Mouse (Mus musculus) adipocyte (in vitro differentiated cells): ENCODE data around the gene Epha4.

Source experiments
- DNase-seq: peaks from one replicate; pipeline ENCODE4 v3.0.0-alpha.2; 2016; ENCODE audit warnings: low spot score

Epha4 gene

DNA sequence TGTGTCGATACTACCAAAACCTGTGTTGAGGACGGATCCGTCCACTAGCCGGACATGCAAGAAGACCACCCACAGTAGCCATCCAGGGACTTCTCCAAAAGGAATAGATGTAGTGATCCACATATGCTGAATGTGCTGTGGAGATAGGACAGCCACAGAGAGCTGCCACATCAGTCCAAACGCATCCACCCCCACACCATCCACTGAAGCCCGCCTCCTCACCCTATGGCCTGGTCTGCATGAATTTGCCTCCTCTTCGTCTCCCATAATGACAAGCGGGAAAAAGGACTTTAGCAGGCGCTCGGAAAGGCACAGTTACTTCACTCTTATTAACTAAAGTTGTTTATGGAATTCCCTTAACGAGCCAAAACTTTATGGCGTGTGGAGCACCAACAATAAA lies 68.5 kb downstream of the Epha4 start:
- no peak for DNase-seq

DNA sequence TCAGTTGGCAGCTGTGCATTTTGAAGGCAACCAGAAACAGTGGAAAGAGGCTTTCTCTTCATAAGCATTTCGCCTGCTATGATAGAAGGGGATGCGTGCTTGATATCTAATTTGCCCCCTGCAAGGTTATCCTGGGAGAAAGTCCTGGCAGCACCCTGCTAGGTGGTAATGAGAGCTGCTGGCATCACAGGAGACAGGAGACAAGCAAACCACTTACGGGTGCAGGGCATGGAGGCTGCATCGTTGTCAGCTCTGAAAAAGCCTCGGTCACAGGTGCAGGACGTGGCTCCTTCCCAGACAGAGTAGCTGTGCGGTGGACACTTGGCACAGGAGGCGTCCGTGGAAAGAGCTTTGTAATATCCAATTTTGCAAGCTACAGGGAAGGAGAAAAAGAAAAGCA lies 70.2 kb downstream of the Epha4 start:
- no peak for DNase-seq

DNA sequence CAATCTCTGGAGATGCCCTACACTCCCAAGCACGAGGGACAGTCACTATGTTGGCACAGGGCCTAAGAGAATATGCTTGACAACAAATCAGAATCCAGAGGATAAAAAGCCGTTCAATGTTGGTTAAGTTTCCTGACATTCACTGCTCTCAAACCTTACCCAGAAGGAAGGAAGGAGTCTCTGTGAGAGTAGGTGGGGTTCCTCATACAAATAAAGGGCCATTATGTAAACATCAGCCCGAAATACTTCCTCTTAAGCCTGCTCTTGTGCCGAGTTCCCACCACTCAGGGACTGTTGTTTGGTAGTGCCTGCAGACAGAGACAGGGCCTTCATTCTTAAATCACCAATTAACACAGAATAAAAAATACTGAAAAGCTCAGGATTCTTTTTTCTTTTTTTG lies 72.9 kb downstream of the Epha4 start:
- no peak for DNase-seq

DNA sequence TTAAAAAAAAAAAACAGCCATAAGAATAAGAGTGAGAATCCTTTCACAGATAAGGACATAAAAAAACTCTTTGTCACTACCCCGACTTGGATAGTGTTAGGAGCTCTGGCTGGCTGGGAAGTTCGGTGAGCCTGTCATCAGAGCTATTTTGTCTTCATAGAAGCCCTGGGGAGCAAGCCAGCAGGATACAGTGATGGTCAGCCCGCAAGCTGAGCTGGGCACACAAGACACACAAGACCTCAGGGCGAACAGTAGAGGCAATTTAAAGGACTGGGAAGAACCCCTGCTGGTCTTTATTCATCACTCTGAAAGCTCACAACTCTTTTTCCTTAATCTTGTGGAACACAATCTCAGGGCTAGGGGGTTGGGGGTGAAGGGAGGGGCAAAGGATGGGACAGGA lies 73.5 kb downstream of the Epha4 start:
- DNase-seq: no peak

DNA sequence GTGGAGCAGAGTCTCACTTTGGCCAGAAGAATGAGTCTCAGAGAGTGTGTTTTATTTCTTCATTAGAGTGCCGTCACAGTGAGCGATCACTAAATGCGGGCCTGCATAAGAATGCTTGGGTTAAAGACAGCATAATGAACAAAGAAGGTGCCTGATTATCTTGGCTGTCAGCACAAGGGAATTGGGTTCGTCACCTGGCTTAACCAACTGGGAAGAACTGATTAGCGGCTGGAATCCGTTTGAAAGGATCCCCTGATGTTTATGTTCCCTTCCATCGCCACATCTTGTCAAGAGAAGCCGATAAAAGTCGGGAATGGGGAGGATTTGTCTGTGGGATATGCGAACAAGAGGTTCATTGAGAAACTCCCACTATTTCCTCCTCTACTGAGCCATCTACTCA lies 74.4 kb downstream of the Epha4 start:
- DNase-seq: no peak

DNA sequence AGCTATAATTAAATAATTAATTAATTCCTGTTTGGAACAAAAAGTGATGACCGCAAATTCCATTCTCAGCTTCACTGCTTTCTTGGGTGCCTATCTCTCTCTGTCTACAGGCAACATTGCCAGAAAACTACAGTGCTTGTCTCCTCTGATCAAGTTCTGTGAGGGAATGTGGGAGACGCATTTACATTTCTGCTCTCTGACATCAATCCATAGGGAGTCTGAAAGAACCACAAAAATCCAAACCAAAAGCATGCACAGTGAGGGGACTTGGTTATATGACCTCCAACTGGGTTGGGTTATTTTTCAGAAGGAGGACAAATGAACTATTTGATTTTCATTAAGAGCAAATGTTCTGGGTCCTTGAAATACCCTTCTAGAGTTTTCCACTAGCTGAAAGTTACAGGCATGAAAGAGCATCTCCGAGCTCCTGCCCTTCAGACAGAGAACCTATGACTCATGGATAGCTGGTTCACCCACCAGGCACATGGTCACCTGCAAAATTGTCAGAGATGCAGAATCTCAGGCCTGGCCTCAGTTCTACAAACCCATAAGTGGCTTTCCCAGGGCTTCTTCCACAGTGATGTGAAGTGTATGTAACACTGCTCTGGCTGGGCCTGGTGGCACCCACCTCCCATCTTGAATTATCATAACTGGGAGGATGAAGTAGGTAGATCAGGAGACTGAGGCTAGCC lies 75.4 kb downstream of the Epha4 start:
- no peak for DNase-seq

DNA sequence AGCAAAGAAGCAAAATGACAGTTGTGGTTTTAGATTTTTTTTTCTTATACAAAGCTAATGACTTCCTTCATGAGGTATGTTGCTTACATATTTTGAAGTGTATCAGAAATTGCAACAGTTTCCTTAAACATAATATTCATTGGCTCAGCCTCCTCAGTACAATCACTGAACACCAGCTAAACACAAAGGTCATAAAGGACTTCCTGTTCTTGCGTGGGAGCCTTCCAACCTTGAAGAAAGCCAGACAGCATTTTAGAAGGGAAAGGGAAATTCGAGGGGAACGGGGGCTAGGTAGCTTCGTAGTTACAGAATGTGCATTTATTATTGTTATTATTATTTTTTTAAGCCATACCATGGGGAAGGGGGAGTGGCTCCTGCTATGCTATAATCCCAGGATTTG lies 76.2 kb downstream of the Epha4 start:
- DNase-seq: no peak

DNA sequence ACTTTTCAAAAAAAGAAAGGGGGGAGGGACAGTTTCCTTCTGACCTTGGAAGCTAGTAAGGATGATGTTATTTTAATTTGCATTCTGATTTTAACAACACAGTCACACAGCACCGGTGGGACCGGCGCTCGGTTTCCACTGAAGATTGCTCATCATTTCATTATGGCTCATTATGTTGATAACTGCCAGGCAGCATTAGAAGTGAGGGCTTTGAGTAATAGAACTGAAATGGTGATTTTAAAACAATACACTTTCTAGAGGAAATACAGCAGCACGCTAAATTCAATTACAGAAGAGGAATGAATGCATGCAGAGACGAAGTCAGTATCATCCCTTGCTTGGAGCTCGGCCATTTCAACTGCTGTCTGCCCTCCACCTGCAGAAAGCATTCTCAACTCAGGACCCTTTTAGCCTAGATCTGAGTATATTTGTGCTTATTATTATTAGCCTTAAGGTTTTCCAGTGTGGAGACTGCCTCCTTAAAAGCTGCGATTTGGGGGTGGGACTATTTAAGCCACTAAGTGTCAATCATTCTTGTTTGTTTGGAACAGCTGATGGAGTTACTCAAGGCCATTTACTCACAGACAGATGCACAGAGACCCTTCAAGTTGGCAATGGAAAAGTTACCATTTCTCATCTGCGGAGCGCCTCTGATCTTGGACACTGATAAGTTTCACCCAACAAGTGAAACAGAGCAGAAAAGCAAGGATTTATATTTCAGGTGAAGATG lies 76.8 kb downstream of the Epha4 start:
- DNase-seq: no peak

DNA sequence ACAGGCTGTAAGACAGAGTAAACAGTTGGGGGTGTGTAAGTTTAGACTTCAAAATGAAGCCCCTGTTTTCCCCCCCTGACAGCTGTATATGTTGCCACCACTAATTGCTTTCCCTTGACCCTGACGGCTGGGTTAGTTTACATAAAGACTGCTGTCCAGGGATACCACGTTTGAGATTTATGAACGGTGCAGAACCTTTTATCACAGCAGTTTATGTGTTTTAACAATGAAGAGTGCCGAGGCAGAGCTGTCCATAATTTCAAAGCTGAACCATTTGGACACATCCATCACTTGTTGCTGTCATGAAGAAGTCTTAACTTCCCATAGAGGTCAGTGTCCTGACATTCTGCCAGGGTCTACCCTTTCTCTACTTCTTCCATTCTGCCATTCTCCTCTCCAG lies 79.8 kb downstream of the Epha4 start:
- no peak for DNase-seq

DNA sequence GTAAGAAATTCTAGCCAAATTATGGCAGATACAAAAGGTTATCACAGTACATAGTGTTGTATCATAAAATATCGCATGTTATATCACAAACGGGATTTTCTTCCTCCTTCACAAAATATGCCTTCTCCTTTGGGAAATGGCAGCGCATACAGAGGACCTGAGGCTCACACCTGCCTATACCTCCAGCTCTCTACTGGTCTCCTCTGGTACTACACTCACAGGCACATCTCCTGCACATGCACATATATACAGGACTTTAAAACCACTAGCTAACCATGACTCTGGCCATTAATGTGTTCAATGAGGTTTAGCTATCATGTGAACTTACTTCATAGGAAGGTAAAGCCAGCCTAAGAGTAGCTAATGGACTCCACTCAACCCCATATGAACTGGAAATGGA lies 81.7 kb downstream of the Epha4 start:
- DNase-seq: no peak

DNA sequence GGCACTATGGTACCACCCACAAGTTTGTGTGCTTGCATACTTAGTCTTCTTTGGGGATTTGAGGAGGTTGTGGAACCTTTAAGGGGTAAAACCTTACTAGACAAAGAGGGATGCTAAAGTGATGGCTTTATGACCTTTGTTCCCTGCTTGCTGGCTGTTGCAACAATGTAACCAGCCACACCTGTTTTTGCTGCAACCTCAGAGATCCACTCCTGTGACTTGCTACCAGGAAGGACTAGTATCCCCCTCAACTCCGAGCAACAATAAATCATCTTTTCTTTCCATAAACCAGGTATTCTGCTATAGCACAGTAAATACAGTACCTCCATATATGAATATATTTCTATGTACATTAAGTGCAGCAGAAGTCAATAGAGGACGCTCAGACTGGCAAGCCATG lies 82.4 kb downstream of the Epha4 start:
- DNase-seq: no peak

DNA sequence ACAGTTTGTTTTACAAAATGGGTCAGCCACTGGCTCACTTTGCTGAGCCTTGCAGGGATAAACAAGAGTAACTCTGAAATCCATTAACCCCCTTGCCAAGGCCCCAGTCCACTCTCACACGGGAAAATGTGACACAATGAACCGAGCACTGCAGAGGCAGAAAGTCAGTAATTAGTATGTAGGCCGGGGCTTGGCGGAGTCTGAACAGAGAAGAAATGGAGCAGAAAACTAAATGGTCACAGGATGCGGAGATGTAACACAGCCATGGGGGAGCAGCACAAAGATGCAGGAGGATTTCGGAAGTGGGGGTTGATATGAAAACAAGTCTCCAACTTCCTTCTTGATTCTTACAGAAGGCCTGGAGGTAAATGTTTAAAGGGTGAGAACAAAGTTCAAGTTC lies 85.7 kb downstream of the Epha4 start:
- DNase-seq: no peak

DNA sequence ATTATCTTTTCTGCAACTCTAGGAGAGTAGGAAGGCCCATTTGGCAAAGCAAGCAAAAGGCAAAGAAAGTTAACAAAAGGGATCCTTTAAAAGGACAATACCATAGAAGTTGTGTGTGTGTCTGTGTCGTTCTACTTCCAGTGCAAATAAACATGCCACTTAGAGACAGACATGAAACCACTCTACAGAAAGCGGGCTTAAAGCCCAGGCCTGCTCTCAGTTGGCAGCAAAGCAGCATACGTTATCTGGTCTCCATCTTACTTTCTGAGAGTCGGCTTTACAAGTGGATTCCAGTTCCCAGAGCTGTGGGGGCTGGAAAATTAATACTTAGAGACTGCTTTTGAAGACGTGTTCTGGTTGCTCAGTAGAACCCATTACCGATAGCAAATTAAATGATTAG lies 87.9 kb downstream of the Epha4 start:
- no peak for DNase-seq

DNA sequence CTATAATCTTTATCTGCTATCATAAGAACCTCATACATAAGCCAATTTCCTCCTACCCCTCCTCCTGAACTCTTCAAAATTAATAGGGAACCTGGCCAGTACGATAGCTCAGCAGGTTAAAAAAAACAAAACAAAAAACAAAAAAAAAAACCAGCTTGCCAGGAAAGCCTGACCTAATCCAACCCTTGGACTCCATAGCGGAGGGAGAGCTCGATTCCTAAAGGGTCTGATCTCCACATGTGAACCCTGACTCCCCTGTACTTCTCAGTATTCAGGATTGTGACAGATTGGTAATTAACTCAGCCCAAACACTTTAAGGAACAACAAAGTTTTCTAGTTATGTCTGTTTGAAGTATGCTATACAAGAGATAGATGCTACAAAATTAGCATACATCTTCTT lies 89.7 kb downstream of the Epha4 start:
- DNase-seq: no peak

DNA sequence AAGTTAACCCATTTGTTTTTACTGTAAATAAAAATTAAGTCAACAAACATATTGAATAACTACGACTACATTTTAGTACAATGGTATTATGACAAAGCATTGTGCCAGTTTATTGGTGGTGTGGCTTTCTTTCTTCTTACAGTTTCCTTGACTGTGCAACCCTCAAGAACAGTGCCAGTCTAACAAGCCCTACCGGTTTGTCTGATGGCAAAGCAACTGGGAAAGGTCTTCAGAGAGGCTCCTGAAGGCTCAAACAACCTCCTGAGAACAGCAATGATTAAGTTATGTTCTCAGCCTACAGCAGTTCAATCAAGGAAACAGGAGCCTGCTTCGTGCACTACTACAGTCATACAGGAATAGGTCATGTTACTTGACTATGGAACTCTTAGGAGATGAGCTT lies 93.8 kb downstream of the Epha4 start:
- DNase-seq: no peak

DNA sequence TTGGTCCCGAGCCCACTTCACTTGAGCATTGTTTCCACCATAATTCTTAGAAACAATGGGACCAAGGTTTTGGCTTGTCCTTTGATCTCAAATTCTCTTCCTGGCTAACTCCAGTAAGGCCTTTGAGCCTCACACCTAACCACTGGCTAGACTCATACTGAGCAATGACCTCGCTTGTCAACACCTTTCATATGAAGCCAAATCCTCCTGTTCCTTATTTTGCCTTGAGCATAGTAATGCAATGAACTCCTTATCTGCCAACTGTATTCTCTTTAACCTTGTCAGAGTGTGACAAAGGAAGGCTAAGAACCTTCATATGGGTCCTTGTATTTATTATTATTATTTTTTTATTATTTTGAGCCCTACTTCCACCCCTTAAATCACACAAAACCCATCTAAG lies 94.5 kb downstream of the Epha4 start:
- no peak for DNase-seq

DNA sequence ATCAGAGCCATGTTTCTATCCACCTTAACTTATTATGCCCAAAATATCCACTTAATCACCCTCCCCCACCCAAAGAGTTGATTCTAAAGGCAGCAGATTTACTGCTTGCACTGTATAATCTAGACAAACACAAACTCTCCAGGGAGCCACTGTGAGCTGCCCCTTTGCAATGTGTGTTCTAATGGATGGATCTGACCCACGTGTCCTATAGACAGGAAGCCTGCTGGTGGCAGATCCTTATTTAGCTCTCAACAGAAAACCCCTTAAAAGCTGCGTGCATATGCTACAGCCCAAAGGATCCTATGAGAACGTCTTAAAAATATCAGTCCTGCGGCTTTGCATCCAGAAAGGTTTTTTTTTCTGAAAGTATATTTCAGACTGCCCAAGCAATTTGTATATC lies 98.0 kb downstream of the Epha4 start:
- DNase-seq: no peak

DNA sequence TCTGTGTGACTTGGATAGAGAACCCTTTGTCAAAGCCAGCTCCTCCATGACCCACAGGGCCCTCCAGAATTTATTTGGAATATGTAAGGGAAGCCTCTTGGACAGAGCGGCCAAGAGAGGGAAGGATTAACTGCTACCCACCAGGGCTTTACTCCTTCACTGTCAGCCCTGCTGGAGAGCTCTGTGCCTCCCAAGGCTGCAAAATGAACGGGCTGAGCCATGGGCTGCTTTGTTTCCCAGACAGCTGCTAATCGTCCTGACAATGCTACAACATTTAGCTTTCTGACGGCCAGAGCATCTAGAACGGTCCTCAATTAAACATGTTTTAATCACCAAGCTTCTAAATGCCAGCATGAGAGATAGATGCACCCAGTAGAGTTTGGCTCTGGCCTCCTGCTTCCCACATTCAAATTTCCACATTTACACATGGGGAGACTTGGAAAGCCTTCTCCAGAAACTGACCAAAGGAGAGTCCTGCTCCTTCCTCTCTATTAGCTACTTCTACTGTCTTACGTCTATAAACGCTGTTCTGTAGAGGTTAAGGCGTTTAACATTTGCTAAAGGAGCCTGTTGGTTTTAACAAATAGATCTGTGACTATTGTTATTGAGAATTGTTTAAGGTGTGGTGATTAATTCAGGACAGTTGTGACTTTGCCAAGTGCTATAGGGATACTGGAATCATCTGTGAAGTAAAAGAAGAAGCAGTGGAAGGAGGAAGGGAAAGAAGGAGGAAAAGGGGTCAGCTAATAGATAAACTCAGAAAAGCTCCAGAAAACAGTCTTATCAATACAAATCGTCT lies 101.8 kb downstream of the Epha4 start:
- DNase-seq: no peak

DNA sequence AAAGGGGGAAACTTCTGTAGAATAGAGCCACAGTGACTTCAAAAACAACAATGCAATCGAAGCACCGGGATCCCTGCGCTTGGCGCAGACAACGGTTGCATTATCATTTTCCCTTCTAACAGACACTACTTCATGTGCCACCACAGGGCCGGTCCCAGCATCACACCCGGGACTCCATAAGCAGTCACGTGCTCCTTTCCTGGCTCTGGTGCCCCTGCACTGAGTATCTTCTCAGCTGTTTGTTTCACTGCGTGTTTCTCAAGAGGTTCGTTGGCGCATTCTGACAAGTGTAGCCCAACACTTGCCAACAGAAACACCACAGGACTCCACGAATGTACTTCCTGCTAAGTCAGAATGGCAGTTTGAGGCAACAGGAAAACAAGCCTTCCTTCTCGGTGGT lies 102.6 kb downstream of the Epha4 start:
- DNase-seq: no peak

DNA sequence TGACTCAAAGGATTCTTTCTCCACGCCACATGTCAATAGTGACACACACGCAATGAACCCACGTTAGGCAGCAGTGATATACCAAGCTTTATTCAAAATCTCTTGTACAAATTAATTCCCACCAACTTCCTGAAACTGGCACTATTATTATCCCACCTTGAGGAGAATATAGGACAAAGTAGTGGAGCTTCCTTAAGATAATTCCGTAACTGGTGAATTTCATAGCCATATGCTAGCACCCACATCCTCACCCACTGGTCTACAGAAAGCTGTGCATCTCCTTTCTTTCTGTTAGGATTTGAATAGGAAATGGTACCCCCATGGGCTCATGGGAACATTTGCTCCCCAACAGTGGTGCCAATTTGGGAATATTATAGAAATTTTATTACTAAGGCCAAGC lies 103.7 kb downstream of the Epha4 start:
- DNase-seq: no peak

DNA sequence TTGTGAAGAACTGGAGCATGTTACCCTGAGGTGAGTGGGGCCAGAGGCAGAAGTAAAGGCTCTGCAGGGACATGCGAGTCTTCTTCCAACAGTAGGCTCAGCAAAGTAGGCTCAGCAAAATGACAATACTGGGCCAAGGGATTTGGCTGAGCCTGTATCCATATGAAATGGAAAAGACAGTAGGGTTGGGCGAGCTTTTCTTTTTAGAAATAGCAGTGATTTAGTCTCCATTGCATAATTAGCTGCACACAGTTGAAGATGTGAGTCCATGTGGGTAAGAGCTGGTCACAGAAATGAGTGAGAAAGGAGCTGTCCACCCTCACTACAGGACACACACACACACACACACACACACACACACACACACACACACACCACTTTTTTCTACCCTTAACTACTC lies 104.2 kb downstream of the Epha4 start:
- no peak for DNase-seq

DNA sequence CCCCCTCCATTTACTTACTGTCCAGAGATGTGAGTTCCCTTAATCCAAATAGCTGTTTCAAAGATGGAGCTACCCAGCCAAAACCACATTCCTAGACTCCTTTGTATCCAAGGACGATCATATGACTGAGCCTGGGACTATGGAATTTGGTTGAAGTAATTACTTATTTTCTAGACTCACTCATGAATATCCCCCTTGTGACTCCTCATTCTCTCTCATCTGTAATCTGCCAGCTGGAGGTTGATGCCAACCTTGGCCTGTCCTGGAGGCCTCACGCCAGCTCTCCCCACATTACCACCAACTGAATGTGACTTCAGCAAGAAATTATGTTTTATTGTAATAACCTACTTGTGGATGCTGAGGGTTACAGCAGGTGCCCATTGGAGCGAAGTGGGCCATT lies 104.7 kb downstream of the Epha4 start:
- DNase-seq: no peak

DNA sequence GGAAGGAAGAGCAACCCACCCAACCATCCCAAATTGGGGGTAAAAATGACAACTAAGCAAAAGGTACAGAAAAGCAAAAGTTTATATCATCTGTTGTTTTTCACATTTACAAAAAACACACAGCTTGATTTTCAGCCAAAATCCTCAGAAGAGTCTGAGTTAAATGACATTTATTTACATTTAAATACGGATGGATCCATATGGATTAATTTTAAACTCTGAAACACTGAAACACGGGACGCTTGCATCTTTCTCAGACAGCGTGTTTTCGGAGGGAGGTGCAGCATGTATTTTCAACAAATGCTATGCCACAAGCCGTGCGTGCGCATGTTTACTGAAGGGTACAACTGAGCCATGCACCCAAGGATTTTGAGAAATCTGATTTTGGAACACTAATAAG lies 105.4 kb downstream of the Epha4 start:
- DNase-seq: no peak
